Mouse (Mus musculus) neural tube, embryonic 11.5 days (tissue): ENCODE results near the gene Tdpoz2. TPM values are rescaled to one million over a fixed set of nuclear protein-coding genes. Genes with fewer than 3 reads are reported as not detected.
"Not testable (repeated sequence)": the region's sequence is repeated elsewhere in the genome, so short reads cannot be mapped to it uniquely, and the experiment has no call there.

ENCODE experiments used
- ATAC-seq: fragments of 200-750 bp; cut with Nextera tagmentation; 2 replicates; pipeline ENCODE4 v1.8.0; 2017; ENCODE audit warnings: moderate number of reproducible peaks, mild to moderate bottlenecking, moderate TSS enrichment, moderate library complexity; ENCODE audit not compliant: insufficient read depth, low FRiP score, low TSS enrichment
- DNase-seq: peaks from one replicate; pipeline ENCODE4 v3.0.0-alpha.2; 2015; ENCODE audit warnings: low spot score
- H3K27ac ChIP-seq: fragments of 300-500 bp; sonication (generic); 2 replicates; pipeline ENCODE4 v1.5.1; 2014; ENCODE audit warnings: low read depth, mild to moderate bottlenecking, low read length
- H3K27me3 ChIP-seq: fragments of 300-500 bp; sonication (generic); 2 replicates; pipeline ENCODE4 v1.6.1; 2014; ENCODE audit warnings: mild to moderate bottlenecking, low read length, mixed read lengths; ENCODE audit not compliant: control insufficient read depth, insufficient read depth
- H3K36me3 ChIP-seq: fragments of 300-500 bp; sonication (generic); 2 replicates; pipeline ENCODE4 v1.6.1; 2014; ENCODE audit warnings: mild to moderate bottlenecking, low read length, moderate library complexity, mixed read lengths; ENCODE audit not compliant: control insufficient read depth, insufficient read depth
- H3K4me1 ChIP-seq: fragments of 300-500 bp; sonication (generic); 2 replicates; pipeline ENCODE4 v1.6.1; 2014; ENCODE audit warnings: low read length, mixed read lengths; ENCODE audit not compliant: control insufficient read depth, insufficient read depth
- H3K4me2 ChIP-seq: fragments of 300-500 bp; sonication (generic); 2 replicates; pipeline ENCODE4 v1.6.1; 2014; ENCODE audit warnings: low read depth, mild to moderate bottlenecking, moderate library complexity
- H3K4me3 ChIP-seq: fragments of 300-500 bp; sonication (generic); 2 replicates; pipeline ENCODE4 v1.5.1; 2014; ENCODE audit warnings: low read depth, low read length
- H3K9ac ChIP-seq: fragments of 300-500 bp; sonication (generic); 2 replicates; pipeline ENCODE4 v1.6.1; 2014; ENCODE audit warnings: mild to moderate bottlenecking, low read length
- H3K9me3 ChIP-seq: fragments of 300-500 bp; sonication (generic); 2 replicates; pipeline ENCODE4 v1.6.1; 2016; ENCODE audit warnings: low read length; ENCODE audit not compliant: control insufficient read depth
- WGBS: fragments of 180-500 bp; shearing (Covaris S2); extraction: QIAGEN DNeasy Blood & Tissue Kit; methylation state at CpG from one replicate; pipeline ENCODE4 v1.1.7; 2014; 5-methylcytosine and 5-hydroxymethylcytosine counted together
- polyA plus RNA-seq: library from polyadenylated mRNA; unstranded; fragments of >200 nt; fragmentation: Nextera tagmentation; extraction: Ambion mirVana; gene quantifications from 2 replicates; pipeline ENCODE4 v1.2.1, GENCODE M21; 2014

The Tdpoz2 gene
- polyA plus RNA-seq = not detected in 2 replicates

GRCm38 (mm10) chr3:93652586-93652985 is at the start of gene Tdpoz2:
Gene Tdpoz2, minus strand, starts transcription at chr3:93652686.
- H3K36me3 ChIP-seq = no peaks in the 10 kb centered on the region
- 85% methylated on average over 3 of the region's 3 CpGs for WGBS
- no peaks in the 10 kb centered on the region for H3K9me3 ChIP-seq
- ATAC-seq (no peak), DNase-seq (no peak)
- H3K4me3 ChIP-seq = no peak within 1 kb of the TSS
- no peak within 1 kb of the TSS for H3K4me2 ChIP-seq
- H3K4me1 ChIP-seq = no peaks in the 10 kb centered on the region
- no peak within 1 kb of the TSS for H3K9ac ChIP-seq
- no peaks in the 10 kb centered on the region for H3K27me3 ChIP-seq
- H3K27ac ChIP-seq = no peak within 1 kb of the TSS

- H3K4me3 ChIP-seq, ATAC-seq, H3K4me2 ChIP-seq, H3K9ac ChIP-seq, H3K4me1 ChIP-seq, DNase-seq, H3K36me3 ChIP-seq, H3K27me3 ChIP-seq, H3K9me3 ChIP-seq, H3K27ac ChIP-seq: not testable (repeated sequence)
- WGBS = 69% methylated on average over 1 of the region's 2 CpGs
Measured at GRCm38 (mm10) chr3:93692970-93693369, 40.5 kb upstream of the Tdpoz2 start, which contains the start of gene Gm37596. Gene Gm37596, minus strand, starts transcription at chr3:93693070.

GRCm38 (mm10) chr3:93676210-93676609 is 23.7 kb upstream of the Tdpoz2 start, which contains the start of gene Tdpoz1:
Gene Tdpoz1, minus strand, starts transcription at chr3:93676310.
- 76% methylated on average over 2 of the region's 4 CpGs for WGBS
- not testable (repeated sequence) for H3K4me1 ChIP-seq, H3K9me3 ChIP-seq, H3K9ac ChIP-seq, H3K36me3 ChIP-seq, H3K27ac ChIP-seq, ATAC-seq, H3K4me3 ChIP-seq, DNase-seq, H3K4me2 ChIP-seq, H3K27me3 ChIP-seq

- not testable (repeated sequence) for DNase-seq, H3K9me3 ChIP-seq, H3K4me1 ChIP-seq, ATAC-seq, H3K9ac ChIP-seq, H3K27me3 ChIP-seq, H3K36me3 ChIP-seq, H3K27ac ChIP-seq, H3K4me2 ChIP-seq, H3K4me3 ChIP-seq
- WGBS = 90% methylated on average over 5 of the region's 6 CpGs
Measured at GRCm38 (mm10) chr3:93670805-93671503, 18.5 kb upstream of the Tdpoz2 start.

- WGBS = 80% methylated on average over 1 of the region's 1 CpGs
- no peaks in the 10 kb centered on the region for H3K9me3 ChIP-seq
- H3K4me3 ChIP-seq = no peak overlapping the region
- H3K27me3 ChIP-seq = no peaks in the 10 kb centered on the region
- ATAC-seq = no peak
- no peaks in the 10 kb centered on the region for H3K4me1 ChIP-seq
- H3K27ac ChIP-seq = no peak overlapping the region
- H3K36me3 ChIP-seq = no peaks in the 10 kb centered on the region
- no peak overlapping the region for H3K4me2 ChIP-seq
- no peak for DNase-seq
- no peak overlapping the region for H3K9ac ChIP-seq
Measured at GRCm38 (mm10) chr3:93654260-93654659, 1.8 kb upstream of the Tdpoz2 start.

GRCm38 (mm10) chr3:93630917-93631714 is 21.4 kb downstream of the Tdpoz2 start:
- DNase-seq, H3K36me3 ChIP-seq, H3K9me3 ChIP-seq, H3K4me1 ChIP-seq, H3K27me3 ChIP-seq, H3K27ac ChIP-seq, H3K4me2 ChIP-seq, ATAC-seq, H3K9ac ChIP-seq, H3K4me3 ChIP-seq: not testable (repeated sequence)
- WGBS = 90% methylated on average over 4 of the region's 4 CpGs

- H3K36me3 ChIP-seq, H3K9ac ChIP-seq, H3K4me3 ChIP-seq, H3K27ac ChIP-seq, H3K9me3 ChIP-seq, H3K4me1 ChIP-seq, H3K27me3 ChIP-seq, H3K4me2 ChIP-seq: not testable (repeated sequence)
- ATAC-seq (peak; percentile 31; the same call in 1 of the 2 replicates), DNase-seq (peak; percentile 18)
Measured at GRCm38 (mm10) chr3:93608970-93609369, 43.5 kb downstream of the Tdpoz2 start.

GRCm38 (mm10) chr3:93601903-93602302 is 50.6 kb downstream of the Tdpoz2 start:
- 84% methylated on average over 1 of the region's 1 CpGs for WGBS
- ATAC-seq (no peak), DNase-seq (no peak)
- Histone ChIP-seq H3K4me2 (no peak overlapping the region), H3K27me3 (no peaks in the 10 kb centered on the region), H3K4me1 (no peaks in the 10 kb centered on the region), H3K27ac (no peak overlapping the region), H3K36me3 (no peaks in the 10 kb centered on the region), H3K9me3 (no peaks in the 10 kb centered on the region), H3K4me3 (no peak overlapping the region), H3K9ac (no peak overlapping the region)
